Mouse (Mus musculus) ES-CJ7 (cell line): Measurements from ENCODE around the gene Lonp2.

Experiments
- DNase-seq: peaks from one replicate; pipeline ENCODE4 v3.0.0; 2011; ENCODE audit warnings: low read depth, low spot score

Gene Lonp2

DNA sequence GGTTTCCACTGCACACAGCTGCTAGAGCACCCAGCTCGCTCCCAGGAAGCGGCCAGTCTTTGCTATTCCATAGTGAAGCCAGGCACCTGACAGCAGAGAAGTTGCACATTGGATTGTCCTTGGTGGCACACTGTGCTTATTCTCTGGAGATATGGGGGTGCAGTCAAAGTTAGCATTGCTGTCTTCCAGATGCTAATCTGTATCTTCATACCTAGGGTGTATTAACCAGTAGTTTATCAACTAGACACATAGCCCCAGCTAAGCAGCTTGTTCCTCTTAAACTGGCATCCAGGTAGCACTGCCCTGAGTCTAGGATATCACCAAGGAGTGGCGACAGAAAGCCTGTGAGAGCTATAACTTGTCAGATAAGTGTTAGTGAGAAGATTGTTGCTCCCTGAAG, 88.8 kb downstream of the Lonp2 start:
- DNase-seq: no peak

- DNase-seq: no peak
These were observed 89.8 kb downstream of the Lonp2 start for GRCm38 (mm10) chr8:86713407-86714188.

- no peak for DNase-seq
These were observed 94.6 kb downstream of the Lonp2 start for GRCm38 (mm10) chr8:86718332-86718994.

DNA sequence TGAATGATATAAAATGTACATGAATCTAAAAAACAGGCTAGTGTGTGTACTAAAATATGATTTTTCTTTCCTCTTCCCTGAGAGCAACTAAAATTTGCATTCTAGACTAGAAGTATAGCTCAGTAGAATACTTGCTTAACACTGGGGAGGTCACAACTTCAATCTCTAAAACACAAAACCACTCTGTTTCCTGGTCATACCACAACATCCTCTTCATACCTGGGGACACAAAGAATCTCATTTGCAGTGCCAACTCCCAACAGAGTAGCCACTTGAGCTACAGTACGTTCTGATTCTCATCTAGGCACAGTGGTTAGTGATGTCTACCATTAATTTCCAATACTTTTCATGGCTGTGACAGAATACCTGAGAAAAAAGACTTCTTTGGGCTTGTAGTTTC, 95.5 kb downstream of the Lonp2 start:
- DNase-seq: no peak

DNA sequence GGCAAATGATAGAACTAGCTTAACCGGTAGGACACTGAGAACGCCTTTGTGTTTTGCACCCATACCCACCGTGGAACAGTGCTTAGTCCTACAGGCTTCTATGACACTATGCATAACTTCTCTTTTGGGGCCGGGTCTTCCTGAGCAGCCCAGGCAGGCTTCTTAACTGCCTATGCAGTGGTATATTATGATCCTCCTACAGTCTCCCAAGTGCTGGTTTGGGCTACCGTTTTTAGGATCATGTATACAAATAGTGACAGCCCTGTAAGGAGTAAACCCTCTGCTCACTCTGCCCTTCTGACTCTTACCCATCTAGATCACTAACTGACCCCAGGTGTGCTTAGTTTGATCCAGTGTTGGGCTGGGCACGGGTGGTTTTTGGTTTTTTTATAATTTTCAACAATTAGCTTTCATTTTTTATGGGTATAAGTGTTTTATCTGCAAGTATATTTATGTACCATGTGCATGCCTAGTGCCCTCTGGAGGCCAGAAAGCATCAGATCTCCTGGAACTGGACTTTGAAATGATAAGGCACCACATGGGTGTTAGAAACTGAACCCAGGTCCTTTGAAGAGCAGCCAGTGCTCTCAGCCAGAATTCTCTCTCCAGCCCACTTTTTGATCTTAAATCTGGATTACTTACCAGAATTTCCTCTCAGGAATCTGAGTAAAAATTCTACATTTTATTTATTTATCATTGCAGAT, 97.1 kb downstream of the Lonp2 start:
- no peak for DNase-seq

- DNase-seq: no peak
These were observed 97.6 kb downstream of the Lonp2 start for GRCm38 (mm10) chr8:86721490-86721889.

GRCm38 (mm10) chr8:86726959-86727358, 103.1 kb downstream of the Lonp2 start:
- no peak for DNase-seq

DNA sequence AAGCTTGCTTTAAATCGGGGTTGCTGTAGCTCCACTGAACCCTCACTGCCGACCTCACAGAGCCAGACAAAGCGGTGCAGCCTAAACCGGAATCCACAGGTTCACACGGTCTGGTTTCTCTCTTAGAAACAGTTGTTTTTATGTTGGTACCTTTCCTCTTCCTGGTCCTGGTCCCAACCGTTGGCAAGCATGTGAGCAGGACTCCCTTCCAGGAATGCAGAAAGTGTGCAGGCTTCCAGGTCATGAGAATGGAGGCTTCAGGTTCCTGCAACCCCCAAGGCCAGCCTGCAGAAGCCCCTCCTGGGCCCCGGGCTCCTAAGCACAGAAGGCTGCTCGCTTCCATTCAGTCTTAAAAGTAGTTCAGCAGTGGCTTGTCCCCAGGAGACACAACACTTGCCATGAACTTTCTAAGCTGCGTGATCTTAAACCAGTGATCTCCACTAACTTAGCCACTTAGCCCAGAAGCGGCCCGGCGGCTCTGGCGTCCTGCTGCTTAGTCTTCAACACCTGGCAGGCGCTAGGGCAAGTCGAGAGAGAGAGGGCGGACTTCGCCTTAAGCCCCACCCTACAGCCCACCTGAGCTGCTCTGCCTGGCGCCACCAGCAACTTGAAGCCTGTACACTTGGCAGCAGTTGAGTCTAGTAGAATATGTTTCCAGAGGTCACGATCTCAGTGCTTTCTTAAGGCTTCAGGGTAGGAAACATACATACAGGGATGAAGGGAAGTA, 104.5 kb downstream of the Lonp2 start:
- peak; percentile 62 for DNase-seq

DNA sequence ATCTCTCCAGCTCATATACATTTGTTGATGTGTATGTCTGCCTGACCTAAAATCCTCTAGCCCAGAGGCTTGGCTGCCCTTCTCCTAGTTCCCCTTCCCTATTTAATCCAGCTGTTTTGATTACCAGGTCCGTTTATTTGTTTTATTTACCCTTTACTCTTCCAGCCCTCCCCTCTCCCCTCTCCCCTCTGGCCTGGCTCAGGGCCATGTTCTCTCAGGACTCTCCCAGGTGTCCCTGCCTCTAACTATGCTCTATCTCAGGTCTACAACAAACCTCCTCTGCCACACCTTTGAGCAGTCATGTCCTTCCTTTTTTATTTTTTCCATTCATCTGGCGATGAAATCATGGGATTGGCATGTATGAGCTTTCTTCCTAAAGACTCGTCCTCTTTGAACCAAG, 106.5 kb downstream of the Lonp2 start:
- DNase-seq: no peak

GRCm38 (mm10) chr8:86730860-86731259, 107.0 kb downstream of the Lonp2 start:
- no peak for DNase-seq

GRCm38 (mm10) chr8:86734171-86734570, 110.3 kb downstream of the Lonp2 start:
- DNase-seq: no peak

DNA sequence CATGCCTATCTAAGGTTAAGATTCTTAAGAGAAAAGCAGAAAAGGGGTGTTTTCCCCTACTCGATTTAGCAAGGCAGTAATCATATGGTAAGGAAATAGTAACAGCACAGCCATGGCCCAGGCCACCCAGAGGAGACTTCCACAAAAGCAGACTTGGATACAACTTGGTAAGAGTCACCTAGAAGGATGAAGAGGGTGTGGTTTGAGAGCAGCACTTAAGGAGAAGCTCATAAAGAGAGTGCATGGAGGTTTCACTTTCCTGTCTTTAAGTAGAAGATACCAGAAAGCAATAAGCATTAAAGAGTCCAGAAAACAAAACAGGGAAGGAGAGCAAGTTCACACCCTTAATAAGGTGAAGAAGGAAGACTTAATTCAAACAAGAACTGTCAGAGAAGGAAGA, 111.1 kb downstream of the Lonp2 start:
- DNase-seq: no peak

- peak; percentile 55 for DNase-seq
These were observed 111.7 kb downstream of the Lonp2 start for GRCm38 (mm10) chr8:86735446-86736111.

GRCm38 (mm10) chr8:86740899-86741298, 117.1 kb downstream of the Lonp2 start:
- no peak for DNase-seq

DNA sequence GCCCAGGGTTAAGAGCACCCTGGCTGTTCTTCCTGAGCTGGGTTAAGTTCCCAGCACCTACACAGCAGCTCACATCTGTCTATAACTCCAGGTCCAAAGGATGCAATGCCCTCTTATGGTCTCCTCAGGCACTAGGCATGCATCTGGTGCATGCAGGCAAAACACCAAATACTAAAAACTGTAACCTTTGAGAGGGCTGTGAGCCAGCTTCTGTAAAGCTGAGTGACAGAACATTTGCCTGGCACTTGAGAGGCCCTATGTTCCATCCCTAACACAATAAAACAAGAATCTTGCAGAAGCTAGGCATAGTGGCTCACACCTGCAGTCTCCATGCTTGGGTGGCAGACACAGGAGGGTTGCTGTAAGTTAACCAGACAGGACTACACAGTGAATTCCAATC, 117.8 kb downstream of the Lonp2 start:
- DNase-seq: no peak

DNA sequence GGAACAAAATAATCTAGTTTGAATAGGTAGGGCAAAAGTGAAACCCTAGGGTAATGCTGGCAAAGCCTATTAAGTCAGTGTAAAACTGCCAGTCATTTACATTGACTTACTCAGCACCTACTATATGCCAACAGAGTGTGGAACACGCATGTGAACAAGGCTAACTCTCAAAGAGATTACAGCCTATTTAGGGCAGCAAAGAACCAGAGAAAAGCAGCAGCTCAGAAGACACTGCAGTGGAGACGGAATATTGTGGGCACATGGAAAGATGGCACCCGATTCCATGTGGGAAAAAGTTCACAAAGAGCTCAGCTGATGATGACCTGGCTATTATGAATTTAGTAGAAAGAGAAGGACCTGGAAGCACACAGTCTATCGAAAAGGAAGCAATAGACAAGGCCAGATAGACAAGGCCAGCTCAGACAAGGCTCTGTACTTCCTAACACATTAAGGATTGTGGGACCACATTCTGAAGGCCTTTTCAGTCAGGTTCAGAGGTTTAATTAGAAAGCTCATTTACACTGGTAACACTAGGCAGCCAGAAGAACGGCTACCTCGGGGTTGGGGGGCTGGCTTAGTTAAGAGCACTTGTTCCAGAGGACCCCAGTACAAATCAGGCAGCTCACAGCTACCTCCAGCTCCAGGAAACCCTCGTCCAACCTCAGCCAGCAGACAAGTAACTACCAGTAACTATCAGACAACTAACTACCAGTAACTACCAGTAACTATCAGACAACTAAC, 118.9 kb downstream of the Lonp2 start:
- DNase-seq: no peak

GRCm38 (mm10) chr8:86744313-86745220, 120.7 kb downstream of the Lonp2 start:
- DNase-seq: peak; percentile 47

DNA sequence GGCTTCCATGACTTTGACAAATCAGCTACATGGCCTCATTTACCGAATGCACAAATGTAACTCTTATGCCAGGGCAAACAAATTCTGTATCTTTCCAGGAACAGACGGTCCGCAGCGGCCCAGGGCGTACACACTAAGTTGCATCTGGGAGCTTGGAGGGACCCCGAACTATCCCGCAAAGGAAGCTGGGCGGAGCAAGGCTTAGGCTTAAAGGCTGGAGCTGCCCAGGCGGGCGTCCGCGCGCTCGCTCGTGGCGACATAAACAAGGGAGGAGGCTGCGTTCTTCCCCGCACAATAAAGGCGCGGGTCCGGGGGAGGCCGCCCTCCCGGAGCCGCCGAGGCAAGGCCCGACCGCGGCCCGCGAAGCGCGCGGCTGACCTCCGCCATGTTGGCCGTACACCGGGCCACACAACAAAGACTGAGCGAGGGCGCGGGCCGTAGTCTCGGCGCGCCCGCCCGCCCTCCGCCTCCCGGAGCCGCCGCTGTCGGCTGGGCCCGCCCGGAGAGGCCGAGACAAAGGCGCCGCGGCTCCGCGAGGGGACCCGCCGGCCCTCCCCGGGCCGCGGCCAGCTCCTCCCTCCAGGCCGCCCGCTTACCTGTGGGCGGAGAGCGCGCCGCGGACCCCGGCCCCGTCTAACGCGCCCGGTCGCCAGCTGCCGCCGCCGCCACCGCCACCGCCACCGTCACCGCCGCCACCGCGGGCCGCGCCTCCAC, 121.5 kb downstream of the Lonp2 start, which contains the start of the genes Gm10638 and Siah1a:
Gene Gm10638 (plus strand): TSS at position 479 of the 714 bp plus-strand sequence.
Gene Siah1a (minus strand): TSS at position 714 of the 714 bp plus-strand sequence.
- peak; percentile 63 for DNase-seq

- peak; percentile 86 for DNase-seq
These were observed 122.1 kb downstream of the Lonp2 start for GRCm38 (mm10) chr8:86745935-86746441.
